Mouse (Mus musculus): ENCODE measurements around the gene Slc30a7. TPM values are rescaled to one million over a fixed set of nuclear protein-coding genes. Genes with fewer than 3 reads are reported as not detected.
"Not testable (repeated sequence)": the region's sequence is repeated elsewhere in the genome, so short reads cannot be mapped to it uniquely, and the experiment has no call there.

The Slc30a7 gene
- polyA plus RNA-seq, 1 experiment from 2014 or later: 23.2 TPM

- Histone ChIP-seq H3K4me1 (replicated peaks; ENCODE audit: insufficient read depth, low read length) (no peaks in the 10 kb centered on the region), H3K27me3 (ENCODE audit: insufficient read depth, low read length) (no peaks in the 10 kb centered on the region), H3K36me3 (ENCODE audit: insufficient read depth, low read length) (0 out of 2 replicates have a peak, but pooled peaks cover 4% of the 10 kb centered on the region), H3K9ac (ENCODE audit: low read depth, low read length) (no peak overlapping the region), H3K4me2 (ENCODE audit: low read length) (no peak overlapping the region), H3K27ac (no peak overlapping the region), H3K4me3 (replicated peaks; ENCODE audit: low read depth, low read length) (no peak overlapping the region), H3K9me3 (replicated peaks; ENCODE audit: low read length) (no peaks in the 10 kb centered on the region)
- WGBS: 88% methylated on average over 6 of the region's 6 CpGs
- ATAC-seq (replicated peaks; ENCODE audit: low FRiP score, low read depth) (no peak), DNase-seq (ENCODE audit: low spot score) (no peak)
- TF ChIP-seq CTCF (IDR thresholded peaks at IDR 0.05; ENCODE audit: low read depth): no peak
These were observed 75.5 kb downstream of the Slc30a7 start for GRCm38 (mm10) chr3:115931701-115932100.

DNA sequence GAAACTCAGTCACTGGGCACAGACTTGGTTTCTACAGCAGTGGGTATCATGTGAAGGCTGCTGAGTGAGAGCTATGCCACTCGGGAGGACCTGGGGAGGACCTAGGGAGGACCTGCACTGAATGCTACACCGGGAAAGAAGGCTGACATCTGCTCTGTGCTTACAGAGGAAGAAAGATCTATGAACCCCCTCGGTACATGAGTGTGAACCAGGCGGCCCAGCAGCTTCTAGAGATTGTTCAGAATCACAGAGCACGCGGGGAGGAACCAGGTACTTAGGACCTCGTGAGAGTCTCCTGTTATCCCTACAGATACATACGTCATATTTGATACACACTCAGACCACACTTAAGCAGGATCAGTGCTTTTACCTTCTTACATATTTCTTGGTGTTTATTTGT lies 80.7 kb downstream of the Slc30a7 start:
- no peaks in the 10 kb centered on the region for H3K9me3 ChIP-seq (replicated peaks; ENCODE audit: low read length)
- no peak overlapping the region for H3K9ac ChIP-seq (ENCODE audit: low read depth, low read length)
- no peak overlapping the region for H3K4me3 ChIP-seq (replicated peaks; ENCODE audit: low read depth, low read length)
- WGBS: 89% methylated on average over 8 of the region's 8 CpGs
- H3K27me3 ChIP-seq (ENCODE audit: insufficient read depth, low read length): no peaks in the 10 kb centered on the region
- H3K4me2 ChIP-seq (ENCODE audit: low read length): no peak overlapping the region
- TF ChIP-seq CTCF (IDR thresholded peaks at IDR 0.05; ENCODE audit: low read depth): no peak
- H3K27ac ChIP-seq: no peak overlapping the region
- ATAC-seq (replicated peaks; ENCODE audit: low FRiP score, low read depth) (no peak), DNase-seq (ENCODE audit: low spot score) (no peak)
- 0 out of 2 replicates have a peak, but pooled peaks cover 4% of the 10 kb centered on the region for H3K36me3 ChIP-seq (ENCODE audit: insufficient read depth, low read length)
- H3K4me1 ChIP-seq (replicated peaks; ENCODE audit: insufficient read depth, low read length): no peaks in the 10 kb centered on the region

DNA sequence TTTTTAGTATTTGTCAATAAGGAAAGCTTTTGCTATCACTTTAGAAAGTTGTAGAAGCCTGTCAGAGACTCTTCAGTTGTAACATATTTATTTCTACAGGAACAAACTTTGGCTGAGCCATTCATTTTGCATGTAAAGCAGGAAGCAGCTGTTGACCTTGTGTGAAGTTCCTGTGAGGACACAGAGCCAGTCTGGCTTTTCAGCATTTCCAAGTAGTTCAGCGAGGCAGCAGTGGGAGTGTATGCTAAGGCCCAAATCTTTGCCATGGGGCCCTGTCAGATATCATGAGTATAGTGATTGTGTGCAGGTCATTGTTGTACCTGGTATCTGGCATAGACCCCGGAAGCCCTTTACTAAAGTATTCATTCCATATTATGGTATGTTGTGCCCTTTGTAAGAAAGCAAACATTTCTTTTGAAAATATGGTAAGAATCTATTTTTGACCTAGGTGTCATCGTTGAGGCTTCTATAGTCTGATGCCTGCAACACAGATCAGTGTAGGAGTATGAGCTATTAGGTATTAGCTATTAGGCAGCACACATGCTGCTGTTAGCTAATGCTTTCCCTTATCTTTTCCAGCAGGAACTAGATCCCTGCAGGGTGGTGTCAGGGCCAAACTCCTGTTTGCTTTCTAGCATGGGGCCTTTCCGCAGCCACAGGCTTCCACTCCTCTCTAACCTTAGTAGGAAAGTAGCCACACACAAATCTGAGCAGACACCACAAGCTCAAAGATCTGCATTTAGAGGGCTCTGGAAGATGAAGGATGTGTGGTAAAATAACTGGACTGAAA lies 82.6 kb downstream of the Slc30a7 start:
- TF ChIP-seq CTCF (IDR thresholded peaks at IDR 0.05; ENCODE audit: low read depth): no peak
- H3K36me3 ChIP-seq (ENCODE audit: insufficient read depth, low read length): 0 out of 2 replicates have a peak, but pooled peaks cover 4% of the 10 kb centered on the region
- H3K27me3 ChIP-seq (ENCODE audit: insufficient read depth, low read length): no peaks in the 10 kb centered on the region
- no peak overlapping the region for H3K4me3 ChIP-seq (replicated peaks; ENCODE audit: low read depth, low read length)
- H3K9me3 ChIP-seq (replicated peaks; ENCODE audit: low read length): no peaks in the 10 kb centered on the region
- 82% methylated on average over 4 of the region's 4 CpGs for WGBS
- no peak overlapping the region for H3K4me2 ChIP-seq (ENCODE audit: low read length)
- H3K4me1 ChIP-seq (replicated peaks; ENCODE audit: insufficient read depth, low read length): no peaks in the 10 kb centered on the region
- DNase-seq (ENCODE audit: low spot score) (peak; percentile 20), ATAC-seq (replicated peaks; ENCODE audit: low FRiP score, low read depth) (no peak)
- no peak overlapping the region for H3K27ac ChIP-seq
- H3K9ac ChIP-seq (ENCODE audit: low read depth, low read length): no peak overlapping the region

GRCm38 (mm10) chr3:115907406-115907805 lies 99.8 kb downstream of the Slc30a7 start:
- WGBS: 95% methylated on average over 11 of the region's 11 CpGs
- ATAC-seq (replicated peaks; ENCODE audit: low FRiP score, low read depth); H3K4me2 ChIP-seq (ENCODE audit: low read length); H3K27ac ChIP-seq; H3K4me3 ChIP-seq (replicated peaks; ENCODE audit: low read depth, low read length); H3K9ac ChIP-seq (ENCODE audit: low read depth, low read length); H3K36me3 ChIP-seq (ENCODE audit: insufficient read depth, low read length); H3K27me3 ChIP-seq (ENCODE audit: insufficient read depth, low read length); H3K4me1 ChIP-seq (replicated peaks; ENCODE audit: insufficient read depth, low read length); H3K9me3 ChIP-seq (replicated peaks; ENCODE audit: low read length); DNase-seq (ENCODE audit: low spot score): not testable (repeated sequence)

DNA sequence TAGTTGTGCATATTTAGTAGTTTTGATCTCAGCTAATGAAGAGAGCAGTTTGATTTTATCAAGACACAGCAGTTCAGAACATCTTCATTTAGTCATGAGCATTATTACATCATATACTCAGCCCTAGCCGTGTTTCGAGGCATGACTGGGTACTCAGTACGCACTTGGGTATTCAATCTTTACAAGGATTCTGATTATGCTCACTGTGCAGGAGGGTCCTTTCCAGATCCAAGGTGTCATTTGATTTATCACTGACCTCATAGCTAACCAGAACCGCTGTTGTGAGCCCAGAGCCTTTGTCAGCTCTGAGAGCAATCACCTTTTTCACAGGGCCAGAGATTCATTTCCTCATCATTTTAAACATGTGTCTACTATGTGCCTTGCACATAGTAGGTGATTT lies 101.6 kb downstream of the Slc30a7 start:
- ATAC-seq (replicated peaks; ENCODE audit: low FRiP score, low read depth) (no peak), DNase-seq (ENCODE audit: low spot score) (no peak)
- no peak overlapping the region for H3K4me2 ChIP-seq (ENCODE audit: low read length)
- no peak overlapping the region for H3K27ac ChIP-seq
- WGBS: 92% methylated on average over 4 of the region's 4 CpGs
- TF ChIP-seq CTCF (IDR thresholded peaks at IDR 0.05; ENCODE audit: low read depth): no peak
- no peak overlapping the region for H3K9ac ChIP-seq (ENCODE audit: low read depth, low read length)
- H3K36me3 ChIP-seq (ENCODE audit: insufficient read depth, low read length): 0 out of 2 replicates have a peak, but pooled peaks cover 7% of the 10 kb centered on the region
- H3K9me3 ChIP-seq (replicated peaks; ENCODE audit: low read length): no peaks in the 10 kb centered on the region
- no peak overlapping the region for H3K4me3 ChIP-seq (replicated peaks; ENCODE audit: low read depth, low read length)
- H3K4me1 ChIP-seq (replicated peaks; ENCODE audit: insufficient read depth, low read length): no peaks in the 10 kb centered on the region
- H3K27me3 ChIP-seq (ENCODE audit: insufficient read depth, low read length): no peaks in the 10 kb centered on the region

GRCm38 (mm10) chr3:115905067-115905466 lies 102.1 kb downstream of the Slc30a7 start:
- ATAC-seq (replicated peaks; ENCODE audit: low FRiP score, low read depth) (no peak), DNase-seq (ENCODE audit: low spot score) (no peak)
- Histone ChIP-seq H3K27me3 (ENCODE audit: insufficient read depth, low read length) (no peaks in the 10 kb centered on the region), H3K36me3 (ENCODE audit: insufficient read depth, low read length) (0 out of 2 replicates have a peak, but pooled peaks cover 7% of the 10 kb centered on the region), H3K4me2 (ENCODE audit: low read length) (no peak overlapping the region), H3K9ac (ENCODE audit: low read depth, low read length) (no peak overlapping the region), H3K9me3 (replicated peaks; ENCODE audit: low read length) (no peaks in the 10 kb centered on the region), H3K27ac (no peak overlapping the region), H3K4me3 (replicated peaks; ENCODE audit: low read depth, low read length) (no peak overlapping the region), H3K4me1 (replicated peaks; ENCODE audit: insufficient read depth, low read length) (no peaks in the 10 kb centered on the region)
- TF ChIP-seq CTCF (IDR thresholded peaks at IDR 0.05; ENCODE audit: low read depth): no peak
- 90% methylated on average over 3 of the region's 3 CpGs for WGBS
